Mouse (Mus musculus): ENCODE measurements around the gene Ddx46.

DNA sequence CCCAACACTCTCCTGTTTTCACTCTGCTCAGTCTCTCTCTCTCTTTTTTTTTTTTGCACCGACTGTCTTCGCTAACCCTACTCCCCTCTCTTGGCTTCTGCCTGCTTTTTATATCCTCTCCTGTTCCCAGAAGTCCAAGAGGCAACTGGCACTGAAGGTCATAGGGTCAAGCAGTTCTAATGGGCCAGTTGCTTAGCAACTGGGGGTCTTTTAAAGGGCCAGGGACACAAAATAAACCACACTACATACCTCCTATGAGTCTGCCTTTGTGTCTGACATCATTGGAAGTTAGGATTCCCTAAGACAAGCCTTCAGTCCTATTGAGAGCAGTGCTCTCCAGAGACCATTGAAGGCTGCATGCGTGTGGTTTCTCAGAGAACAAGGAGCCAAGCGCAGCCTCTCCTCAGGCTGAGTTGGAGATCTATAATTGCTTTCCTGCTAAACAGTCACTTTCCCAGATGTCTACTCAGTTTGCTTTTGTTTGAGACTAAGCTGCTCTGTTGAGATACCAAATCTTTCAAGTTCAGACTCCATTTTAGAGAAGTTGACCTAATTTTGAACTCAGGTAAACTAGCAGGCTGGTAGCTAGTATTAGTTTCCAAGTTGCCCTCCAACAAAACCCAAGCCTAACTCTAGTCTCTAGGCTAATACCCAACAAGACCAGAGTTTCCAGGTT is 53.2 kb downstream of the Ddx46 start:
- TF ChIP-seq FOSL1 (IDR thresholded peaks at IDR 0.05; ENCODE audit: insufficient read depth, low read length, poor library complexity, severe bottlenecking) (no peak), CTCF (IDR thresholded peaks at IDR 0.05; ENCODE audit: control insufficient read depth, insufficient read depth, insufficient read length) (no peak), MAX (IDR thresholded peaks at IDR 0.05) (no peak), MYOD1 (IDR thresholded peaks at IDR 0.05; ENCODE audit: control insufficient read depth, insufficient read length, low read depth) (no peak), MYOG (IDR thresholded peaks at IDR 0.05; ENCODE audit: control insufficient read depth, extremely low read depth, insufficient read length) (no peak), USF1 (IDR thresholded peaks at IDR 0.05; ENCODE audit: low read depth) (no peak)
